Mouse (Mus musculus) stomach, embryonic 16.5 days (tissue): Measurements from ENCODE around the gene Exoc3l2. TPM values are rescaled to one million over a fixed set of nuclear protein-coding genes. Genes with fewer than 3 reads are reported as not detected.
"Not testable (repeated sequence)": the region's sequence is repeated elsewhere in the genome, so short reads cannot be mapped to it uniquely, and the experiment has no call there.

Experiments
- ATAC-seq: fragments of 200-750 bp; cut with Nextera tagmentation; 2 replicates; pipeline ENCODE4 v1.8.0; 2017; ENCODE audit warnings: moderate number of reproducible peaks, moderate TSS enrichment; ENCODE audit not compliant: insufficient read depth, low FRiP score
- H3K27ac ChIP-seq: fragments of 300-500 bp; sonication (generic); 2 replicates; pipeline ENCODE4 v1.5.1; 2014; ENCODE audit warnings: low read length
- H3K27me3 ChIP-seq: fragments of 300-500 bp; sonication (generic); 2 replicates; pipeline ENCODE4 v1.6.1; 2014; ENCODE audit warnings: low read length, control low read depth, mixed read lengths; ENCODE audit not compliant: control insufficient read depth, insufficient read depth
- H3K36me3 ChIP-seq: fragments of 300-500 bp; sonication (generic); 2 replicates; pipeline ENCODE4 v1.6.1; 2014; ENCODE audit warnings: low read length; ENCODE audit not compliant: control insufficient read depth, insufficient read depth
- H3K4me1 ChIP-seq: fragments of 300-500 bp; sonication (generic); 2 replicates; pipeline ENCODE4 v1.6.1; 2014; ENCODE audit warnings: low read length, control low read depth, mixed read lengths; ENCODE audit not compliant: control insufficient read depth, insufficient read depth
- H3K4me2 ChIP-seq: fragments of 300-500 bp; sonication (generic); 2 replicates; pipeline ENCODE4 v1.6.1; 2014; ENCODE audit warnings: low read depth, low read length, mixed read lengths
- H3K4me3 ChIP-seq: fragments of 300-500 bp; sonication (generic); replicated peaks from 2 replicates; pipeline ENCODE4 v1.5.1; 2014; ENCODE audit warnings: mild to moderate bottlenecking, low read length
- H3K9ac ChIP-seq: fragments of 300-500 bp; sonication (generic); 2 replicates; pipeline ENCODE4 v1.6.1; 2014; ENCODE audit warnings: low read length
- H3K9me3 ChIP-seq: fragments of 300-500 bp; sonication (generic); replicated peaks from 2 replicates; pipeline ENCODE4 v1.6.1; 2016; ENCODE audit warnings: low read length, control low read depth; ENCODE audit not compliant: control insufficient read depth
- WGBS: fragments of 180-500 bp; shearing (Covaris S2); extraction: QIAGEN DNeasy Blood & Tissue Kit; methylation state at CpG from one replicate; pipeline ENCODE4 v1.1.7; 2014; 5-methylcytosine and 5-hydroxymethylcytosine counted together
- polyA plus RNA-seq: library from polyadenylated mRNA; unstranded; fragments of >200 nt; fragmentation: Nextera tagmentation; extraction: Ambion mirVana; gene quantifications from 2 replicates; pipeline ENCODE4 v1.2.1, GENCODE M21; 2015

Gene Exoc3l2
- polyA plus RNA-seq, 1 experiment from 2014 or later, result 0.85 TPM

GRCm38 (mm10) chr7:19503481-19504068, 40.4 kb downstream of the Exoc3l2 start:
- no peak overlapping the region for H3K4me3 ChIP-seq
- 0 out of 2 replicates have a peak, but pooled peaks cover 7% of the 10 kb centered on the region for H3K4me1 ChIP-seq
- no peaks in the 10 kb centered on the region for H3K27me3 ChIP-seq
- H3K36me3 ChIP-seq, result no peaks in the 10 kb centered on the region
- no peak for ATAC-seq
- 26% methylated on average over 5 of the region's 5 CpGs for WGBS
- no peak overlapping the region for H3K27ac ChIP-seq
- no peak overlapping the region for H3K4me2 ChIP-seq
- peak overlapping the region; percentile 46; the same call in 1 of the 2 replicates for H3K9ac ChIP-seq
- H3K9me3 ChIP-seq, result no peaks in the 10 kb centered on the region

GRCm38 (mm10) chr7:19506326-19506725, 43.2 kb downstream of the Exoc3l2 start:
- no peaks in the 10 kb centered on the region for H3K27me3 ChIP-seq
- WGBS, result 44% methylated on average over 6 of the region's 6 CpGs
- H3K36me3 ChIP-seq, result no peaks in the 10 kb centered on the region
- H3K4me1 ChIP-seq, result 0 out of 2 replicates have a peak, but pooled peaks cover 11% of the 10 kb centered on the region
- peak overlapping the region; percentile 86; the same call in 1 of the 2 replicates for H3K4me3 ChIP-seq
- H3K27ac ChIP-seq, result no peak overlapping the region
- ATAC-seq, result no peak
- no peaks in the 10 kb centered on the region for H3K9me3 ChIP-seq
- peak overlapping the region; percentile 96 for H3K4me2 ChIP-seq
- H3K9ac ChIP-seq, result no peak overlapping the region

- peak overlapping the region; percentile 96 for H3K4me2 ChIP-seq
- 0 out of 2 replicates have a peak, but pooled peaks cover 11% of the 10 kb centered on the region for H3K4me1 ChIP-seq
- H3K27me3 ChIP-seq, result no peaks in the 10 kb centered on the region
- no peak for ATAC-seq
- no peaks in the 10 kb centered on the region for H3K9me3 ChIP-seq
- peak overlapping the region; percentile 86 for H3K4me3 ChIP-seq
- WGBS, result under 1% methylated on average over 71 of the region's 71 CpGs
- peak overlapping the region; percentile 90 for H3K9ac ChIP-seq
- no peaks in the 10 kb centered on the region for H3K36me3 ChIP-seq
- H3K27ac ChIP-seq, result no peak overlapping the region
Observed at GRCm38 (mm10) chr7:19506969-19507611, 44.0 kb downstream of the Exoc3l2 start.

GRCm38 (mm10) chr7:19507612-19507981, 44.5 kb downstream of the Exoc3l2 start:
- 4% methylated on average over 18 of the region's 18 CpGs for WGBS
- Histone ChIP-seq H3K9ac (peak overlapping the region; percentile 90), H3K36me3 (no peaks in the 10 kb centered on the region), H3K4me3 (peak overlapping the region; percentile 86), H3K27me3 (no peaks in the 10 kb centered on the region), H3K4me1 (0 out of 2 replicates have a peak, but pooled peaks cover 11% of the 10 kb centered on the region), H3K9me3 (no peaks in the 10 kb centered on the region), H3K4me2 (peak overlapping the region; percentile 96), H3K27ac (0 out of 2 replicates have a peak overlapping the region, but pooled peaks have one; percentile 36)
- ATAC-seq, result no peak

- WGBS, result under 1% methylated on average over 56 of the region's 56 CpGs
Observed at GRCm38 (mm10) chr7:19508150-19508923, 45.2 kb downstream of the Exoc3l2 start, which contains the start of the genes Bloc1s3 and Trappc6a. TSS of gene Bloc1s3 (minus strand) at chr7:19508367. TSS of gene Trappc6a (plus strand) at chr7:19508395.

GRCm38 (mm10) chr7:19508924-19509568, 45.9 kb downstream of the Exoc3l2 start:
- H3K27ac ChIP-seq, result peak overlapping the region; percentile 48; the same call in 1 of the 2 replicates
- 6% methylated on average over 15 of the region's 15 CpGs for WGBS
- ATAC-seq, result no peak; the same call in 1 of the 2 replicates
- H3K36me3 ChIP-seq, result no peaks in the 10 kb centered on the region
- peak overlapping the region; percentile 86 for H3K4me3 ChIP-seq
- no peaks in the 10 kb centered on the region for H3K27me3 ChIP-seq
- peak overlapping the region; percentile 90 for H3K9ac ChIP-seq
- no peaks in the 10 kb centered on the region for H3K9me3 ChIP-seq
- peak overlapping the region; percentile 96 for H3K4me2 ChIP-seq
- 0 out of 2 replicates have a peak, but pooled peaks cover 11% of the 10 kb centered on the region for H3K4me1 ChIP-seq

More at GRCm38 (mm10) chr7:19508150-19508923, 45.2 kb downstream of the Exoc3l2 start, which contains the start of the genes Bloc1s3 and Trappc6a:
- Histone ChIP-seq H3K27ac (peak within 1 kb of the TSS; percentile 48; the same call in 1 of the 2 replicates), H3K36me3 (no peaks in the 10 kb centered on the region), H3K4me3 (peak within 1 kb of the TSS; percentile 86), H3K4me2 (peak within 1 kb of the TSS; percentile 96), H3K4me1 (0 out of 2 replicates have a peak, but pooled peaks cover 11% of the 10 kb centered on the region), H3K9me3 (no peaks in the 10 kb centered on the region), H3K27me3 (no peaks in the 10 kb centered on the region), H3K9ac (peak within 1 kb of the TSS; percentile 90)
- peak; percentile 95 for ATAC-seq

- no peak for ATAC-seq
- Histone ChIP-seq H3K27me3 (no peaks in the 10 kb centered on the region), H3K4me3 (no peak overlapping the region), H3K9me3 (no peaks in the 10 kb centered on the region), H3K4me2 (peak overlapping the region; percentile 96), H3K9ac (no peak overlapping the region), H3K27ac (no peak overlapping the region), H3K4me1 (0 out of 2 replicates have a peak, but pooled peaks cover 11% of the 10 kb centered on the region), H3K36me3 (no peaks in the 10 kb centered on the region)
- WGBS, result 91% methylated on average over 7 of the region's 7 CpGs
Observed at GRCm38 (mm10) chr7:19509786-19510185, 46.7 kb downstream of the Exoc3l2 start.

GRCm38 (mm10) chr7:19511934-19512333, 48.8 kb downstream of the Exoc3l2 start:
- 82% methylated on average over 6 of the region's 7 CpGs for WGBS
- not testable (repeated sequence) for H3K4me2 ChIP-seq, H3K9ac ChIP-seq, H3K36me3 ChIP-seq, ATAC-seq, H3K4me1 ChIP-seq, H3K4me3 ChIP-seq, H3K27ac ChIP-seq, H3K27me3 ChIP-seq, H3K9me3 ChIP-seq
